Mouse (Mus musculus): ENCODE results near the gene Ttc7. TPM values are rescaled to one million over a fixed set of nuclear protein-coding genes. Genes with fewer than 3 reads are reported as not detected.

Ttc7 gene
- polyA plus RNA-seq, 1 experiment from 2014 or later = 7.6 TPM

GRCm38 (mm10) chr17:87328177-87328768 lies 45.6 kb downstream of the Ttc7 start:
- H3K9me3 ChIP-seq (replicated peaks; ENCODE audit: control insufficient read depth, low read length) = no peaks in the 10 kb centered on the region
- H3K27ac ChIP-seq (ENCODE audit: low read length) = no peak overlapping the region
- no peaks in the 10 kb centered on the region for H3K36me3 ChIP-seq (ENCODE audit: control insufficient read depth, insufficient read depth)
- peaks cover 8% of the 10 kb centered on the region for H3K4me1 ChIP-seq (ENCODE audit: control insufficient read depth, low read depth, low read length)
- H3K27me3 ChIP-seq (ENCODE audit: control insufficient read depth, insufficient read depth, low read depth, low read length) = no peaks in the 10 kb centered on the region
- no peak for ATAC-seq (ENCODE audit: low read depth)
- 68% methylated on average over 7 of the region's 9 CpGs for WGBS (ENCODE audit: insufficient replicate concordance)
- no peak overlapping the region for H3K4me2 ChIP-seq (ENCODE audit: low read depth, low read length)
- no peak overlapping the region for H3K4me3 ChIP-seq (ENCODE audit: low read depth, low read length)
- no peak overlapping the region for H3K9ac ChIP-seq (ENCODE audit: low read depth, low read length)

- H3K27ac ChIP-seq (ENCODE audit: low read length) = no peak overlapping the region
- no peak for ATAC-seq (ENCODE audit: low read depth)
- H3K4me1 ChIP-seq (ENCODE audit: control insufficient read depth, low read depth, low read length) = peaks cover 8% of the 10 kb centered on the region
Measured at GRCm38 (mm10) chr17:87329144-87329700, 46.5 kb downstream of the Ttc7 start.

GRCm38 (mm10) chr17:87330250-87330920 lies 47.7 kb downstream of the Ttc7 start:
- Histone ChIP-seq H3K4me1 (ENCODE audit: control insufficient read depth, low read depth, low read length) (peaks cover 8% of the 10 kb centered on the region), H3K27me3 (ENCODE audit: control insufficient read depth, insufficient read depth, low read depth, low read length) (no peaks in the 10 kb centered on the region), H3K9ac (ENCODE audit: low read depth, low read length) (no peak overlapping the region), H3K4me2 (ENCODE audit: low read depth, low read length) (no peak overlapping the region), H3K4me3 (ENCODE audit: low read depth, low read length) (no peak overlapping the region), H3K9me3 (replicated peaks; ENCODE audit: control insufficient read depth, low read length) (no peaks in the 10 kb centered on the region), H3K36me3 (ENCODE audit: control insufficient read depth, insufficient read depth) (peaks cover 2% of the 10 kb centered on the region; the same call in 1 of the 2 replicates), H3K27ac (ENCODE audit: low read length) (no peak overlapping the region)
- ATAC-seq (ENCODE audit: low read depth) = no peak
- WGBS (ENCODE audit: insufficient replicate concordance) = 57% methylated on average over 22 of the region's 22 CpGs

More at GRCm38 (mm10) chr17:87329144-87329700, 46.5 kb downstream of the Ttc7 start:
- 84% methylated on average over 18 of the region's 18 CpGs for whole genome bisulfite sequencing (ENCODE audit: insufficient replicate concordance)
- Histone ChIP-seq H3K9me3 (replicated peaks; ENCODE audit: control insufficient read depth, low read length) (no peaks in the 10 kb centered on the region), H3K4me3 (ENCODE audit: low read depth, low read length) (no peak overlapping the region), H3K9ac (ENCODE audit: low read depth, low read length) (no peak overlapping the region), H3K27me3 (ENCODE audit: control insufficient read depth, insufficient read depth, low read depth, low read length) (no peaks in the 10 kb centered on the region), H3K4me2 (ENCODE audit: low read depth, low read length) (no peak overlapping the region), H3K36me3 (ENCODE audit: control insufficient read depth, insufficient read depth) (no peaks in the 10 kb centered on the region)

GRCm38 (mm10) chr17:87330921-87331291 lies 48.2 kb downstream of the Ttc7 start:
- H3K36me3 ChIP-seq (ENCODE audit: control insufficient read depth, insufficient read depth) = peaks cover 7% of the 10 kb centered on the region; the same call in 1 of the 2 replicates
- H3K4me3 ChIP-seq (ENCODE audit: low read depth, low read length) = no peak overlapping the region
- no peaks in the 10 kb centered on the region for H3K9me3 ChIP-seq (replicated peaks; ENCODE audit: control insufficient read depth, low read length)
- H3K9ac ChIP-seq (ENCODE audit: low read depth, low read length) = no peak overlapping the region
- H3K4me1 ChIP-seq (ENCODE audit: control insufficient read depth, low read depth, low read length) = peaks cover 8% of the 10 kb centered on the region
- H3K27me3 ChIP-seq (ENCODE audit: control insufficient read depth, insufficient read depth, low read depth, low read length) = no peaks in the 10 kb centered on the region
- ATAC-seq (ENCODE audit: low read depth) = peak; percentile 35; the same call in 1 of the 2 replicates
- no peak overlapping the region for H3K4me2 ChIP-seq (ENCODE audit: low read depth, low read length)
- no peak overlapping the region for H3K27ac ChIP-seq (ENCODE audit: low read length)
- WGBS (ENCODE audit: insufficient replicate concordance) = 11% methylated on average over 11 of the region's 11 CpGs

- Histone ChIP-seq H3K27ac (ENCODE audit: low read length) (no peak overlapping the region), H3K4me1 (ENCODE audit: control insufficient read depth, low read depth, low read length) (peaks cover 8% of the 10 kb centered on the region), H3K9me3 (replicated peaks; ENCODE audit: control insufficient read depth, low read length) (no peaks in the 10 kb centered on the region), H3K4me3 (ENCODE audit: low read depth, low read length) (no peak overlapping the region), H3K36me3 (ENCODE audit: control insufficient read depth, insufficient read depth) (peaks cover 7% of the 10 kb centered on the region; the same call in 1 of the 2 replicates), H3K9ac (ENCODE audit: low read depth, low read length) (no peak overlapping the region), H3K27me3 (ENCODE audit: control insufficient read depth, insufficient read depth, low read depth, low read length) (no peaks in the 10 kb centered on the region), H3K4me2 (ENCODE audit: low read depth, low read length) (no peak overlapping the region)
- no peak; the same call in 1 of the 2 replicates for ATAC-seq (ENCODE audit: low read depth)
- WGBS (ENCODE audit: insufficient replicate concordance) = 57% methylated on average over 11 of the region's 11 CpGs
Measured at GRCm38 (mm10) chr17:87331336-87332141, 48.9 kb downstream of the Ttc7 start.

GRCm38 (mm10) chr17:87332142-87332815 lies 49.6 kb downstream of the Ttc7 start:
- Histone ChIP-seq H3K27ac (ENCODE audit: low read length) (no peak overlapping the region), H3K4me3 (ENCODE audit: low read depth, low read length) (no peak overlapping the region), H3K27me3 (ENCODE audit: control insufficient read depth, insufficient read depth, low read depth, low read length) (no peaks in the 10 kb centered on the region), H3K36me3 (ENCODE audit: control insufficient read depth, insufficient read depth) (peaks cover 7% of the 10 kb centered on the region; the same call in 1 of the 2 replicates), H3K4me2 (ENCODE audit: low read depth, low read length) (no peak overlapping the region), H3K9me3 (replicated peaks; ENCODE audit: control insufficient read depth, low read length) (no peaks in the 10 kb centered on the region), H3K4me1 (ENCODE audit: control insufficient read depth, low read depth, low read length) (peaks cover 8% of the 10 kb centered on the region), H3K9ac (ENCODE audit: low read depth, low read length) (no peak overlapping the region)
- ATAC-seq (ENCODE audit: low read depth) = no peak
- whole genome bisulfite sequencing (ENCODE audit: insufficient replicate concordance) = 69% methylated on average over 9 of the region's 9 CpGs

GRCm38 (mm10) chr17:87332887-87333286 lies 50.2 kb downstream of the Ttc7 start:
- Histone ChIP-seq H3K36me3 (ENCODE audit: control insufficient read depth, insufficient read depth) (peaks cover 7% of the 10 kb centered on the region; the same call in 1 of the 2 replicates), H3K4me1 (ENCODE audit: control insufficient read depth, low read depth, low read length) (peaks cover 8% of the 10 kb centered on the region), H3K27ac (ENCODE audit: low read length) (no peak overlapping the region), H3K4me2 (ENCODE audit: low read depth, low read length) (no peak overlapping the region), H3K9me3 (replicated peaks; ENCODE audit: control insufficient read depth, low read length) (no peaks in the 10 kb centered on the region), H3K9ac (ENCODE audit: low read depth, low read length) (no peak overlapping the region), H3K4me3 (ENCODE audit: low read depth, low read length) (no peak overlapping the region), H3K27me3 (ENCODE audit: control insufficient read depth, insufficient read depth, low read depth, low read length) (no peaks in the 10 kb centered on the region)
- ATAC-seq (ENCODE audit: low read depth) = no peak
- WGBS (ENCODE audit: insufficient replicate concordance) = 59% methylated on average over 6 of the region's 6 CpGs

GRCm38 (mm10) chr17:87334162-87334561 lies 51.5 kb downstream of the Ttc7 start:
- Histone ChIP-seq H3K4me2 (ENCODE audit: low read depth, low read length) (no peak overlapping the region), H3K9ac (ENCODE audit: low read depth, low read length) (no peak overlapping the region), H3K4me3 (ENCODE audit: low read depth, low read length) (no peak overlapping the region), H3K9me3 (replicated peaks; ENCODE audit: control insufficient read depth, low read length) (no peaks in the 10 kb centered on the region), H3K27ac (ENCODE audit: low read length) (no peak overlapping the region), H3K36me3 (ENCODE audit: control insufficient read depth, insufficient read depth) (peaks cover 7% of the 10 kb centered on the region; the same call in 1 of the 2 replicates), H3K4me1 (ENCODE audit: control insufficient read depth, low read depth, low read length) (peaks cover 8% of the 10 kb centered on the region), H3K27me3 (ENCODE audit: control insufficient read depth, insufficient read depth, low read depth, low read length) (no peaks in the 10 kb centered on the region)
- no peak for ATAC-seq (ENCODE audit: low read depth)
- 84% methylated on average over 12 of the region's 12 CpGs for WGBS (ENCODE audit: insufficient replicate concordance)
